ENCODE assay signal across 13 mouse cellular contexts in genomic region chr12:99321633-99322431, GRCm38 (mm10).
DNase-seq lines count a peak whose midpoint lies in the region; ATAC-seq lines count a peak whose summit lies in the region.
"Had no signal": no experiment of that assay in that cellular context is flagged by ENCODE, and none has a peak within 500 bp of the region (broad histone marks: within the 10 kb centered on the region; RNA-seq: fewer than 3 reads in every experiment).

No protein-coding gene starts in this region.

- no peaks in the 10 kb centered on the region for H3K9me3 ChIP-seq in hindbrain, embryonic 13.5 days
- H3K9me3 ChIP-seq in hindbrain, embryonic 16.5 days (ENCODE audit: control insufficient read depth, low read length), result no peaks in the 10 kb centered on the region

- intact Hi-C loops in gastrocnemius, postnatal 14 days (cut with DNase I; ENCODE audit: low total_unique reads), result no loop called here

- 78% methylated on average over 12 of the region's 12 CpGs for WGBS in hindbrain, embryonic 13.5 days
- 79% methylated on average over 12 of the region's 12 CpGs for WGBS in hindbrain, embryonic 16.5 days

- H3K4me2 ChIP-seq in hindbrain, embryonic 13.5 days, result no peak overlapping the region
- no peak overlapping the region for H3K4me2 ChIP-seq in hindbrain, embryonic 16.5 days (ENCODE audit: low read length)

- H3K9ac ChIP-seq in hindbrain, embryonic 13.5 days, result no peak overlapping the region
- H3K9ac ChIP-seq in hindbrain, embryonic 16.5 days (ENCODE audit: low read depth, low read length), result no peak overlapping the region

- DNase-seq in CD8-positive naive resting alpha-beta T cell, adult 2 months (ENCODE audit: low read depth in 2 of 2, low spot score in 2 of 2), result peak; percentile 7 to 23
- DNase-seq in thymus, adult 18-20 months, result peak; percentile 16 to 42
- DNase-seq in gastrocnemius, postnatal 14 days, result no peak
- no peak for DNase-seq in adipocyte (ENCODE audit: low spot score)
- no peak for DNase-seq in ovary, postnatal 10 days (ENCODE audit: low spot score)
- DNase-seq: cerebellum, adult 11 months; heart, postnatal 10 days; kidney, adult 18-20 months; lung, adult 2 months; midbrain, embryonic 14.5 days had no signal

- no peak overlapping the region for H3K4me3 ChIP-seq in hindbrain, embryonic 13.5 days
- H3K4me3 ChIP-seq in hindbrain, embryonic 16.5 days (ENCODE audit: low read length), result no peak overlapping the region

- ATAC-seq in hindbrain, embryonic 13.5 days (ENCODE audit: low FRiP score), result no peak
- no peak for ATAC-seq in hindbrain, embryonic 16.5 days
- peak; percentile 72 for ATAC-seq in erythroid progenitor cell, adult 5-6 weeks (replicated peaks; ENCODE audit: low FRiP score, poor library complexity, severe bottlenecking)

- peak overlapping the region; percentile 48 for H3K27ac ChIP-seq in hindbrain, embryonic 13.5 days
- H3K27ac ChIP-seq in hindbrain, embryonic 16.5 days (ENCODE audit: low read depth, low read length), result no peak overlapping the region

- H3K27me3 ChIP-seq in hindbrain, embryonic 13.5 days, result no peaks in the 10 kb centered on the region
- no peaks in the 10 kb centered on the region for H3K27me3 ChIP-seq in hindbrain, embryonic 16.5 days (replicated peaks; ENCODE audit: control insufficient read depth, insufficient read depth, low read length)

- peaks cover 62% of the 10 kb centered on the region for H3K4me1 ChIP-seq in hindbrain, embryonic 13.5 days (replicated peaks)
- peaks cover 20% of the 10 kb centered on the region for H3K4me1 ChIP-seq in hindbrain, embryonic 16.5 days (ENCODE audit: control insufficient read depth, insufficient read depth, low read depth, low read length)

- H3K36me3 ChIP-seq in hindbrain, embryonic 13.5 days, result peaks cover 7% of the 10 kb centered on the region
- H3K36me3 ChIP-seq in hindbrain, embryonic 16.5 days (ENCODE audit: control insufficient read depth, insufficient read depth, low read length), result no peaks in the 10 kb centered on the region

Comparison
In these comparisons a context has a peak if more than half of its experiments do, and no peak if none do; other contexts are left out.
1. DNase-seq: peak in CD8-positive naive resting alpha-beta T cell, adult 2 months (2 of 2) and thymus, adult 18-20 months (2 of 2); none in gastrocnemius, postnatal 14 days (single experiment), adipocyte (single experiment) and ovary, postnatal 10 days (single experiment).